In the genomic region with DNA sequence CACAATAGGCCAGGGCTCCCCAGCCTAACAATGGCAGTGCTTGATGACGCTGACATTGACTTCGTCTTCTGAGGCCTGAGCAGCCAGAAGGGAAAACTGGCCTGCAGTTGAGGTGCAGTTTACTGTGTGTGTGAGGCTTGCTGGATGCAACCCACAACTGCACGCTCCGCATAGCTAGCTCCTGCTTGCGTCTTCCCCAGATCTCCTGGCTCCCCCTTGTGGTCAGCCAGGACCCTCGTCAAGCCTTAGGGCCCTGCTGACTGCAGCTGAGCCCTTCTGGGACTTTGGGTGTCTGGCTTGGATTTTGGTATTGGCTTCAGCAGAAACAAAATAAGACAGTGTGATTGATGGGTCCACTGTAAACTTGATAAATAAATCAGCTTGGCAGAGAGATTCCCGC, we compare ENCODE assay signal across 9 mouse cellular contexts.
DNase-seq lines count a peak whose midpoint lies in the region; ATAC-seq lines count a peak whose summit lies in the region.
"Had no signal": no experiment of that assay in that cellular context is flagged by ENCODE, and none has a peak within 500 bp of the region (broad histone marks: within the 10 kb centered on the region; RNA-seq: fewer than 3 reads in every experiment).

No protein-coding gene starts in this region.

- H3K27me3 ChIP-seq in midbrain, embryonic 14.5 days (ENCODE audit: control insufficient read depth, insufficient read depth, low read length), result peaks cover 10% of the 10 kb centered on the region; the same call in 1 of the 2 replicates

- WGBS in midbrain, embryonic 14.5 days, result 8% methylated on average over 7 of the region's 7 CpGs

- H3K27ac ChIP-seq in midbrain, embryonic 14.5 days (replicated peaks; ENCODE audit: low read depth, low read length), result no peak overlapping the region
- H3K27ac ChIP-seq: macrophage had no signal

- no peak overlapping the region for H3K4me3 ChIP-seq in midbrain, embryonic 14.5 days (replicated peaks; ENCODE audit: low read depth, low read length)

- H3K36me3 ChIP-seq in midbrain, embryonic 14.5 days (ENCODE audit: control insufficient read depth, insufficient read depth, low read length), result no peaks in the 10 kb centered on the region

- peaks cover 16% of the 10 kb centered on the region for H3K4me1 ChIP-seq in midbrain, embryonic 14.5 days (ENCODE audit: control insufficient read depth, insufficient read depth, low read length)

- intact Hi-C loops in left cerebral cortex, postnatal 10 days (cut with DNase I), result loop anchor here (5.0 kb wide), 2 partner anchors 54 to 219 kb away; no protein-coding TSS in a partner anchor

- H3K9me3 ChIP-seq in midbrain, embryonic 14.5 days (ENCODE audit: control insufficient read depth, low read length), result no peaks in the 10 kb centered on the region

- DNase-seq in T-cell, adult 2 months (ENCODE audit: low spot score), result peak; percentile 46
- peak; percentile 77 to 80 for DNase-seq in cerebellum, adult 18-20 months
- DNase-seq in forelimb bud, embryonic 11.5 days (ENCODE audit: low read depth, low spot score), result peak; percentile 76
- DNase-seq in hindlimb bud, embryonic 11.5 days (ENCODE audit: extremely low spot score, low read depth, low spot score), result peak; percentile 60
- DNase-seq in left cerebral cortex, postnatal 10 days (ENCODE audit: extremely low spot score in 1 of 2, low spot score in 2 of 2), result peak; percentile 46 to 88
- DNase-seq in midbrain, embryonic 14.5 days, result peak; percentile 90
- DNase-seq in spleen, adult 18-20 months, result peak; percentile 16 to 54

- H3K4me2 ChIP-seq in midbrain, embryonic 14.5 days (ENCODE audit: low read length), result no peak overlapping the region

- H3K9ac ChIP-seq in midbrain, embryonic 14.5 days (replicated peaks; ENCODE audit: low read length), result no peak overlapping the region

- ATAC-seq in midbrain, embryonic 14.5 days (ENCODE audit: low FRiP score, low TSS enrichment), result no peak; the same call in 1 of the 2 replicates
- ATAC-seq in monocyte, adult 5-6 weeks (replicated peaks; ENCODE audit: insufficient number of reproducible peaks, low FRiP score, low TSS enrichment, poor library complexity, severe bottlenecking), result no peak

Comparison
In these comparisons a context has a peak if more than half of its experiments do, and no peak if none do; other contexts are left out.
1. DNase-seq: peak in every context shown above with its lines; median percentile 90 in midbrain, embryonic 14.5 days; 78 in cerebellum, adult 18-20 months; 76 in forelimb bud, embryonic 11.5 days; 67 in left cerebral cortex, postnatal 10 days; 60 in hindlimb bud, embryonic 11.5 days; 46 in T-cell, adult 2 months; 35 in spleen, adult 18-20 months.